Mouse (Mus musculus) lung, adult 2 months (tissue): ENCODE measurements around the gene Msrb3.

ENCODE experiments used
- CTCF ChIP-seq: fragments of 200-500 bp; IDR thresholded peaks from 2 replicates; pipeline ENCODE4 v1.5.1; 2011; ENCODE audit warnings: mild to moderate bottlenecking, low read length, control low read depth; ENCODE audit not compliant: insufficient read depth
- POLR2A ChIP-seq: fragments of 200-500 bp; IDR thresholded peaks from 2 replicates; pipeline ENCODE4 v1.6.1; 2011; ENCODE audit warnings: low read depth, mild to moderate bottlenecking, control low read depth, low read length, borderline replicate concordance; ENCODE audit errors: extremely low read depth

- no peak for TF ChIP-seq CTCF
- no peak for TF ChIP-seq POLR2A
Measured at GRCm38 (mm10) chr10:120751821-120752261, 147.1 kb downstream of the Msrb3 start.
